Comparison of ENCODE assay signal across 20 mouse cellular contexts in the genomic region with DNA sequence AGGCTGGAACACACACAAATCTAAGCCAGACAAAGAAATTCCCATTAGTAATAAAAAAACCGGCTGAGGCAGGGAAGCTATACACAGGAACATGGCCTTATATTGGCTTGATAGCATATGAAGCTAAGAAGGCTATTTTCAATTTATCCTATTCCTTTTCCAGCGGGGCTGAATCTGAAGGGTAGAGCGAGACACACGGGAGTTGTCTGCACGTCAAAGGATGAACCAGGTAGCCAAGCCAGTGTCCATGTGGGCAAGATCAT.
A peak's percentile ranks its signal among the peaks of the same experiment; 100 is the strongest.
DNase-seq lines count a peak whose midpoint lies in the region; ATAC-seq and TF ChIP-seq lines count a peak whose summit lies in the region.
"Had no signal": no experiment of that assay in that cellular context is flagged by ENCODE, and none has a peak within 500 bp of the region (broad histone marks: within the 10 kb centered on the region; RNA-seq: fewer than 3 reads in every experiment).

No protein-coding gene starts in this region.

- no peak for TF ChIP-seq POLR2A in brain, embryonic 14.5 days (IDR thresholded peaks at IDR 0.05; ENCODE audit: borderline replicate concordance, extremely low read depth, insufficient read depth, insufficient read length, poor library complexity, severe bottlenecking)

- no peaks in the 10 kb centered on the region for H3K36me3 ChIP-seq in hindbrain, embryonic 13.5 days
- no peaks in the 10 kb centered on the region for H3K36me3 ChIP-seq in hindbrain, embryonic 10.5 days
- no peaks in the 10 kb centered on the region for H3K36me3 ChIP-seq in forebrain, embryonic 16.5 days (ENCODE audit: control insufficient read depth, insufficient read depth)
- no peaks in the 10 kb centered on the region for H3K36me3 ChIP-seq in limb, embryonic 10.5 days
- H3K36me3 ChIP-seq: embryonic facial prominence, embryonic 12.5 days; heart, embryonic 10.5 days; limb, embryonic 13.5 days; liver, embryonic 12.5 days had no signal

- ATAC-seq in hindbrain, embryonic 13.5 days (ENCODE audit: low FRiP score), result peak; percentile 86
- peak; percentile 73 for ATAC-seq in forebrain, embryonic 16.5 days
- ATAC-seq: intestine, embryonic 16.5 days; liver, embryonic 12.5 days had no signal

- DNase-seq in hindbrain, embryonic 10.5 days (ENCODE audit: low spot score), result no peak
- DNase-seq in brain, embryonic 14.5 days (ENCODE audit: low read depth), result peak; percentile 68
- DNase-seq in limb, embryonic 10.5 days (ENCODE audit: low spot score), result peak; percentile 6
- DNase-seq in right cerebral cortex, adult 18-20 months, result no peak
- DNase-seq in embryo, embryonic 10 days (ENCODE audit: low spot score), result no peak
- DNase-seq in adrenal gland, adult (ENCODE audit: inconsistent age in 2 of 2, low spot score in 1 of 2), result no peak
- DNase-seq: adrenal gland, adult 2 months; cerebellum, adult 18-20 months; cerebellum, postnatal 14 days; heart, postnatal 4 days; kidney, postnatal 25 days; layer of hippocampus, postnatal 36 days; lung, adult 18-20 months had no signal

- no peak overlapping the region for H3K4me2 ChIP-seq in hindbrain, embryonic 13.5 days
- H3K4me2 ChIP-seq in forebrain, embryonic 16.5 days (ENCODE audit: low read length), result no peak overlapping the region
- H3K4me2 ChIP-seq: embryonic facial prominence, embryonic 12.5 days; limb, embryonic 13.5 days; liver, embryonic 12.5 days had no signal

- 39% methylated on average over 5 of the region's 5 CpGs for WGBS in hindbrain, embryonic 13.5 days
- 80% methylated on average over 5 of the region's 5 CpGs for WGBS in hindbrain, embryonic 10.5 days
- 44% methylated on average over 5 of the region's 5 CpGs for WGBS in forebrain, embryonic 16.5 days
- WGBS in limb, embryonic 10.5 days, result 86% methylated on average over 5 of the region's 5 CpGs

- no peak for TF ChIP-seq CTCF in brain, embryonic 14.5 days (IDR thresholded peaks at IDR 0.05; ENCODE audit: borderline replicate concordance, extremely low read depth, insufficient read depth, insufficient read length)

- no peaks in the 10 kb centered on the region for H3K9me3 ChIP-seq in hindbrain, embryonic 13.5 days
- no peaks in the 10 kb centered on the region for H3K9me3 ChIP-seq in hindbrain, embryonic 10.5 days
- H3K9me3 ChIP-seq in forebrain, embryonic 16.5 days (ENCODE audit: control insufficient read depth, low read length), result no peaks in the 10 kb centered on the region
- H3K9me3 ChIP-seq in limb, embryonic 10.5 days (replicated peaks), result no peaks in the 10 kb centered on the region
- H3K9me3 ChIP-seq: embryonic facial prominence, embryonic 12.5 days; heart, embryonic 10.5 days; limb, embryonic 13.5 days; liver, embryonic 12.5 days had no signal

- no peaks in the 10 kb centered on the region for H3K27me3 ChIP-seq in hindbrain, embryonic 13.5 days
- no peaks in the 10 kb centered on the region for H3K27me3 ChIP-seq in hindbrain, embryonic 10.5 days (ENCODE audit: insufficient read depth, poor library complexity, severe bottlenecking)
- H3K27me3 ChIP-seq in forebrain, embryonic 16.5 days (replicated peaks; ENCODE audit: control insufficient read depth, insufficient read depth, low read length), result no peaks in the 10 kb centered on the region
- no peaks in the 10 kb centered on the region for H3K27me3 ChIP-seq in limb, embryonic 10.5 days (ENCODE audit: low read depth, poor library complexity, severe bottlenecking)
- H3K27me3 ChIP-seq: embryonic facial prominence, embryonic 12.5 days; limb, embryonic 13.5 days; liver, embryonic 12.5 days had no signal

- H3K27ac ChIP-seq in hindbrain, embryonic 13.5 days, result peak overlapping the region; percentile 74
- no peak overlapping the region for H3K27ac ChIP-seq in hindbrain, embryonic 10.5 days
- H3K27ac ChIP-seq in forebrain, embryonic 16.5 days (ENCODE audit: low read length), result 0 out of 2 replicates have a peak overlapping the region, but pooled peaks have one; percentile 3
- no peak overlapping the region for H3K27ac ChIP-seq in limb, embryonic 10.5 days
- H3K27ac ChIP-seq: embryonic facial prominence, embryonic 12.5 days; heart, embryonic 10.5 days; limb, embryonic 13.5 days; liver, embryonic 12.5 days had no signal

- H3K9ac ChIP-seq in hindbrain, embryonic 13.5 days, result no peak overlapping the region
- H3K9ac ChIP-seq in forebrain, embryonic 16.5 days (replicated peaks; ENCODE audit: low read depth, low read length), result no peak overlapping the region
- H3K9ac ChIP-seq: embryonic facial prominence, embryonic 12.5 days; limb, embryonic 13.5 days; liver, embryonic 12.5 days had no signal

- H3K4me1 ChIP-seq in hindbrain, embryonic 13.5 days (replicated peaks), result peaks cover 10% of the 10 kb centered on the region; the same call in 1 of the 2 replicates
- no peaks in the 10 kb centered on the region for H3K4me1 ChIP-seq in hindbrain, embryonic 10.5 days (replicated peaks)
- H3K4me1 ChIP-seq in forebrain, embryonic 16.5 days (replicated peaks; ENCODE audit: control insufficient read depth, insufficient read depth, low read length), result peaks cover 10% of the 10 kb centered on the region; the same call in 1 of the 2 replicates
- H3K4me1 ChIP-seq in limb, embryonic 10.5 days, result 0 out of 2 replicates have a peak, but pooled peaks cover 3% of the 10 kb centered on the region
- H3K4me1 ChIP-seq: heart, embryonic 10.5 days; liver, embryonic 12.5 days had no signal

- no peak overlapping the region for H3K4me3 ChIP-seq in hindbrain, embryonic 13.5 days
- no peak overlapping the region for H3K4me3 ChIP-seq in hindbrain, embryonic 10.5 days
- no peak overlapping the region for H3K4me3 ChIP-seq in forebrain, embryonic 16.5 days (replicated peaks; ENCODE audit: low read length)
- H3K4me3 ChIP-seq in limb, embryonic 10.5 days, result no peak overlapping the region
- H3K4me3 ChIP-seq: embryonic facial prominence, embryonic 12.5 days; heart, embryonic 10.5 days; limb, embryonic 13.5 days; liver, embryonic 12.5 days had no signal

Comparison
In these comparisons a context has a peak if more than half of its experiments do, and no peak if none do; other contexts are left out.
1. H3K27ac ChIP-seq: peak in hindbrain, embryonic 13.5 days (single experiment) and forebrain, embryonic 16.5 days (single experiment); none in hindbrain, embryonic 10.5 days (single experiment) and limb, embryonic 10.5 days (single experiment).
2. DNase-seq: peak in brain, embryonic 14.5 days (single experiment) and limb, embryonic 10.5 days (single experiment); none in hindbrain, embryonic 10.5 days (single experiment), right cerebral cortex, adult 18-20 months (single experiment), embryo, embryonic 10 days (single experiment) and adrenal gland, adult (0 of 2).